Mouse (Mus musculus) thymus, postnatal 14 days (tissue): ENCODE measurements at regions not wholly inside any gene's neighbourhood (a gene's known extent, or its start where the extent isn't known, plus 50 kb on each side); places are given as distances from the start of the nearest gene placed in this dataset.

Experiments
- DNase-seq: peaks from one replicate; pipeline ENCODE4 v3.0.0; 2021

DNA sequence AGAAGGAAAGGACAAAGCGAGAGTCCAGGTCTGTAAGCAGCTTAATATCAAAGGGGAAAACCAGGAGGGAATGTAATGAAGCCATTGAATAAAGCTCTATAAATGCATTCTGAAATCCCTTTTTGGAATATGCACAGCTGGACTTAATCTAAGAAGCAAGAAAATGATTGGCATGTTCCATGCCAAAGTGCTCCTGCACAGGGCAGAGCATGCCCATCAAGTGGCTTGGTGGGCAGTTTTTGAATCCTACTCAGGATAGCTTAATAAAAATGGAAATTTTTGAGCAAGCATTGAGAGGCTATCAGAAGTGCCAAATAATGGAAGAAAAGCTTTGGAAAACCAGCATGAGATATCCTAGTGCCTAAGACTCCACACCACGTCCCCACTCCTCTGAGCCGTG, 466.1 kb downstream of the Epm2a start:
- no peak for DNase-seq

DNA sequence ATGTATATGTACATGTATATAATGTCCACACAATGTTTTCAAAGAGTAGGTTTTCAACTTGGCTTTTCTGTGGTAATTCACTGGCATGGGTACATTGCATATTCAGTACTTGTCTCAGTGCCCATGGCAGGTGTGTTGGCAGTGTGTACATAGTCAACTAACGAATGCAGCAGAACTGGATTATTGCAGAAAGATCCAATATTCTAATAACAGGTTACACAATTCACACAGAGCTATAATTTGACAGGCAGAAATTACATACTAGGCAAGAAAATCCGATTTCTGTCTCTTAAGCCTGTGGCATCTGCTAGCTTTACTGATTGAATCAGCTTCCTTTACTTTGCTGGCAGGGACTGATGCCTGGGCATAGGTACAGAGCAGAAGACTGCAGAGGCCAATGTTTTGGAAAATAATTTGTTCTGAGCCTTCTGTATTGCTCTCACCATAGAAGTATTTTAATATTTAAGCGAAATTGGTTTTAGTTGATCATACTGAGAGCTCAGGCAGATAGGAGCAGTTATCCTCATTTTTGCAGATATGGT, 479.3 kb downstream of the Epm2a start:
- DNase-seq = no peak

DNA sequence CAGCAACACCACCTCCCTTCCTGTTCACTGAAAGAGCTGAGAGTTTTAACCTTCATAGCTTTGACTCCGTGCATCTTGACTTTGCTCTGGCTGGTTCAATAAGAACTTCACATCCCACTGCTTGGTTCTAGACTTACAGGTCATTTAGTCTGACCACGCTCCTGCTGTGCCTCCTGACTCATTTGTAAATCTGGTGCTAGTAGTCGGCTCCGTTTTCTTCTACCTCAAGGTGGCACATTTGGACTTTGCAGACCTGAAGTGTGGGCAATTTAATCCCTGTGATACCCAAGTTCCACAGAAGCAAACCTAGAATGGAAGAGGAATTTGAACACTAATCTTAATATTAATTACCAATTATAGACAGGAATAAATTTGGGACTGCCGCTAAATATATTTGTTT, 497.9 kb downstream of the Epm2a start:
- DNase-seq = no peak

DNA sequence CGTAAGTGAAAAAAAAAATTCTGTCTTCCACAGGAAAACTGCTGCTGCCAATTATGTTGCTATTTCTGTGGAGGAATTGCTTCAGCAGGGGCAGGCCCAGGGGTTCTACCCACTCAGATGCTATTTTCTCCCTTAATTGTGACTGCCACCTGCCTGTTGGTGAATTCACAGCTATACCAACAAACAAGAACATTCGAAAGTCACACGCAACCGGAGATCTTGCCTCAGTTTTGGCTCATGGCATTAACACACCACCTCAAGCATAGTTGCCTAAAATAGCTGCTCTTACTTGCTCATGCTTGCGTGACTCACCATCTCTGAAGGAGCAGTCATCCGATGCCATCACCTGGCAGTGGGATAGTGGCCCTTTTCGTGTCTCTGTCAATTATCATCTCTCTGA, 498.3 kb downstream of the Epm2a start:
- no peak for DNase-seq

DNA sequence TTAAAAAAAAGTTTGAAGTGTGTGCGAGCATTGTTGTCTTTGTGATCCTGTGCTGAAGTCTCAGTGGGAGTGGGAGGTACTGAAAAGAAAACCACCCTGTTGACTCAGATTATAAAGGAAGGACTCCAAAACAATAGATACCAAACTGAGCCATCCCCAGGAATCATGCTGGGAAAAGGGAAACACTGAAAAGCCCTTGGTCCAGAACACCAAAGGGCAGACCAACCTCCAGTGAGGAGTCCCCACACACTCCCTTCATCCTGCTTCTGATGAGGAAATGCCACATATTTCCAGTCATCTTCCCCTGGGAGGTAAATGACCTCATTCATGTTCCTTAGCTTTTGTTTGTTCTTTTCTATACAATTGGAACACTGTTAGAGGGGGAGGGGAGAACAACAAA, 502.9 kb downstream of the Epm2a start:
- DNase-seq = no peak

DNA sequence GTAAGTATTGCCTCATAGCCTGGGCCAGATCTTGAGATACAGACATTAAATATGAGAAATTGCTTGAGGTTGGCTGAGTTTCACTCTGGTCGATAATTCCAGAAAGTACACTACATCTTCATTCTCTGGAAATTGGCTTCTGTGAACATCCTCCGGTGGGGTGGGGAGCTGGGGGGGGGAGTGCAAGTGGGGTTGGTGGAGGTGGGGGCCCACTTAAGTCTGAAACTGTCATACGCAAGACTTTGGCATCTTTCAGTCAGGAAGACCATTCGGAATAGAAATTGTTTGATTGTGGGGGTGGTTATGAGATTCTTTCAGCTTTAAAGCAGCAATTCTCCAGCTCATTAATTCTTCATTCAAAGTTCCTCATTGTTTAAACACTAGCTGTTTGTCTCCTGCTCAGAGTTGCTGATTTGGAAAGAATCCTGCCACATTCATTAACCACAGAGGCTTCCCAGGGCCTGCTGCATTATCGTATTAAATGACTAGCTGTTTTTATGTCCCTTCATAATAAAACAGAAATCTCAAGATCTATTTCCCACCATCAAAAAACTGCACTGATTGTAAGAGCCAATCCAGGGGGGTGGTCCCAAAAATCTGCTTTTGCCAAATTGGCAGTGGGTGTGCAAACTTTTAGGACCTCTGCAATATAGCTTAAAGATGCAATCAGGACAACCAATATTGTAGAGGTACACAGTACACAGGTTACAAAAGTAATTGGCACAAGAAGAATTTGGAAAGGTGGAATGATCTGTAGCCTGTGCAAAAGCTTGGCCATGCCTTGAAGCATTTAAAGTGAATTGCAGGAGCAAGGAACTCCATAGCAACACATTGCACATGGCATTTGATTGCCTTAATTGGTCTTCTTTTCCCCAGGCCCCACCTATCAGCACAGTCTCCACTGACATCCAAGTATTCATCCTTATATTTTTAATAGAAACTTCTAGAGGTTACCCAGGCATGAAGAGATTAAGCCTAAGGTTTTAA, 532.2 kb downstream of the Epm2a start:
- no peak for DNase-seq

DNA sequence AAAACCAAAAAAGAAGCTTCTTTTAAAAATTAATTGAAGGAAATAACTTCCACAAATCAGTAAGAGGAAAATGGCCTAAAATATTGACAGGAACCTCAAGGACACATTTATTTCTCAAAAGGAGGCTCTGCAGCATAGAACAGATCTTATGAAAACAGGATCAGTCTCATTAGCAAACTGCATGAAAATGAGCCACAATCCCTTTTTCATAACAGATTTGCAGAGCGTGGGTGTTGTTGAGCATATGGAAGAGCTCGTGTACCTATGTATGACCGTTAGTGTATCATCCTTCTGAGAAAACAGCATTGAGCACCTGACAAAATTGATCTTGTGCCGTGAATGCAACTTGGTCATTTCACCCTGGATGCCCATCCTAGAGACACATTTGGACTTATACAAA, 543.0 kb downstream of the Epm2a start:
- no peak for DNase-seq

DNA sequence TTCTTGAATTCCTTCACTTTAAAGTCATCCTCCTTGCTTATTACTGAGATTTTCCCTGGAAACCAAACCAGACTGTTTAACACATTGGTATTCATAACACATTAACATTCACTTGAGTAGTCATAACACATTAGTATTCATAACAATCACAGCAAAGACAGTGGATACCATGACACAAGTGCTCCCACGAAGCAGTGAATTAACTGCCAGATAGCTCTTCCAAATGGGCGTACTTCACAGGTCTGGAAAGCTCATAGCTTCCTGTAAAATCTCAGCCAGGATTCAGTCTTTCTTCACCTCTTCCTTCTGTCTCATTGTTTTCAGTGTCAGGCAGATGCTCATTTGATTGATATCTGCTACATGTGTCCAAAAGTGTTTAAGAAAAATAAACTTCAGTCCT, 545.7 kb downstream of the Epm2a start:
- no peak for DNase-seq

DNA sequence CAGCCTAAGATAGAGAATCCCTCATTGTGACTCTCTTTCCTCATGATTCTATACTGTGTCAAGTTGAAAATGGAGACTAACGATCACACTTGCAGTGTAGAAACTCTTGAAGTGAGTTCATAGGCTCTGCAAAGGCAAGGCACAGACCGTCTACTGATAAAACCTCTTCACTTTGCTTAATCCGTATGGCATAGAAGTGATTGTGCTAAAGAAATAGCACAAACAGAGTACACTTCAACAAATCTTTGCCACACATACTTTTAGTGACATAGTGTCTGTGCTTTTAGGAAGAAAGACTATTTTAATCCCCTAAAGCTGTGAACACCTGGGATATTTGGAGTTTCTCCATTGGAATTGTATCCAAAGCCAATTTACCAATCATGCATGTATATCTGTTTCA, 578.9 kb downstream of the Epm2a start:
- DNase-seq = no peak

DNA sequence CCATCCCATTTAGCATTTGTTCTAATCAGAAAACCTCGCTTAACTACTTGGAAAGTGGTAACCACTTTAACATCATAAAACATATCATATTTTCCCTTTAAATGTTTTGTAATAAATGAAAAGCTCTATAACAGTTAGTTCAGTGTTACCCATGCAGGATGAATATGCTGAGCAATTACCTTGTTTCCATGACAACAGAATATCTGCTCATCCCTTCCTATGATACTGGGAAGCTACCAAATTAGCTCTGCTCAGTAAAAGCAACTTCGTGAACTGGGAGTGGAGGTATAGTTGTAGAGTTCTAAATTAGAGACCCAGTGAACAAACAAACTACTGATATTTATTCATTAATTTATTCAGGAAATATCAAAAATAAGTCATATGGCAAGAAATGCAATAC, 595.0 kb downstream of the Epm2a start:
- no peak for DNase-seq

DNA sequence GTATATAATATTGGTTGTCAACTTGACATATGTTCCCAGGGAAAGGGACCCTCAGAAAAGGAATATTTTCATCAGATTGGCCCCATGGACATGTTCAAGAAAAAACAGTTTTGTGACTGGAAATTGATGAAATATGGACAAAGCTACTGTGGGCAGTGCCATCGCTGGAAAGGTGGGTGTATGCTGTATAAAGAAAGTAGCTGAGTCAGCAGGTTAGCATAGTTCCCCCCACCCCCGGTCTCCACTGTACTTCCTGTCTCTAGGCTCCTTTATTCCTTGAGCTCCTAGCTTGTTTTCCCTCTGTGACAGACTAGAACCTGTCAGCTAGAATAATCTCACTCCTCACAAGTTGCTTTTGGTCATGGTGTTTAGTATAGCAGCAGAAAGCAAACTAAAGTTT, 599.6 kb downstream of the Epm2a start:
- DNase-seq = no peak

DNA sequence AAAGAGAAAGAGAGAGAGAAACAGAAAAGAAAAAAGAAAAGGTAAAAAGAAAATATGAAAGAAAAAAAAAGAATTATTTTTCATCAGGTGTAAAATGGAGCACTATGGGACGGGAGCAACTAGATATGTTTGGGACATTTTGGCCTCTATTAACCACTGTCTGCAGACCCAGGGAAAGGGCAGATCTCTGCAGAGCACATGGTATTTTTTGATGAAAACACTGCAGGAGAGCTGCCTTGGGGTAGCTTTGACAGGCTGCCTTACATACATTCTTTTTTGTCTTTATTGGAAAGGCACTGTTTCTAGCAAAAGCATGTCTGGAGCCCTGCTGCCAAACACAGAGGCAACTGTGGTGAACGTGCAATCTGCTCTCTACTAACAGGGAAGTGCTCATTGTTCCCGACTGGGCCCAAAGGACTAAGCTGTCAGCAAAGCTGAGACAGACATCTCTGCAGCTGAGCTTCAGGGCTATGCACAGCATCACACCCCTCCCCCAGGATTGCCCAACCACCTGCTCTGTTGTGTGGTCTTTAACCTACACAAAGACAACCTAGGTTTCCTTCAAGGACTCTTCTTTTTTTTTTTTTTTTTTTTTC, 617.2 kb downstream of the Epm2a start:
- no peak for DNase-seq

DNA sequence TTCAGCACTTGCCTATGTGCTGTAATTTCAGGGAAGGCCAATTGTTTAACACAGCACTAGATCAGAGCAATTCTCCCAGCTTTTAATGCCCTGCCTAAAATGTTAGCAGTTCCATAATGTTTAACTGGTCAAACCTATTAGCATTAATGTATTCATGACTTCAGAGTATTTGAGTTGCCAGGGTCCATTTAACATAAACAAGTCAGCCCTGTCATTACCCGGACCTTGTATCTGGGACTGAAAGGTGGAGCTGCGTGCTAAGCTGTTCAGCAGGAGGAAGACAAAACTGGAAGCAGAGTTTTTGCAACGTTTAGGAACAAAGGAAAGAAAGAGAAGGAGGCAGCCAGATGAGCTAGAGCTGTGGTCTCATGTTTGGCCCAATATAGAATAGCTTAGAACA, 661.8 kb downstream of the Epm2a start:
- no peak for DNase-seq

DNA sequence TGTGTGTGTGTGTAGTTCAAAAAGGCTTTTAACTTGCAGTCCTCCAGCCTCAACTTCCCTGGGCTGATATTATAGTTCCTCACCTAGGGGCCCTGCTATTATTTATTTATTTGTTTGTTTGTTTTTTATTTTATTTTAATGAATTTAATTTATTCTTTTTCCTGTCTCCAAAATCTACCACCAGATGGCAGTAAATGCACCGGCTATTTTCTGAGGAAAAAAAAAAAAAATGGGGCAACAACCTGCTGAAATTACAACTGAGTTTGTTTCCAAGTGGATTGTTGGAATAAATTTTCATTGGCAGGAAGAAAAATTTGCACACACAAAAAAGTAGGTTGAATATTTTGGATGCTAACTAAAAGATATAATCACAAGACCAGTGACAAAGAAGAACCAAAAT, 662.7 kb downstream of the Epm2a start:
- no peak for DNase-seq

DNA sequence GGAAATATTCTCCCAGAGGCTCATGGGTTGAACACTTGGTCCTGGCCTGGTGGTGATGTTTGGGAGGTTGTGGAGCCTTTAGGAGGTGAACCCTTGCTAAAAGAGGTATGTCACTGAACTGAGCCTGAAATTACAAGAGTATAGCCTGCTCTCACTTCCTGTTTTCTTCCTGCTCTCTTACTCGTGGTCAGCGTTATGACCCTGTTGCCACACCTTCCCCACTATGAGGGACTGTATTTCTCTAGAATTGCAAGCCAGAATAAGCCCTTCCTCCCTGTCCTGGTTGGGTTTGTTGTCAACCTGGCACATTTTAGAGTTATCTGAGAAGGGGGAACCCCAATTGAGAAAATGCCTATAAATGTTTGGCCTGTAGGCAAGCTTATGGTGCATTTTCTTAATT, 674.1 kb downstream of the Epm2a start:
- DNase-seq = no peak

DNA sequence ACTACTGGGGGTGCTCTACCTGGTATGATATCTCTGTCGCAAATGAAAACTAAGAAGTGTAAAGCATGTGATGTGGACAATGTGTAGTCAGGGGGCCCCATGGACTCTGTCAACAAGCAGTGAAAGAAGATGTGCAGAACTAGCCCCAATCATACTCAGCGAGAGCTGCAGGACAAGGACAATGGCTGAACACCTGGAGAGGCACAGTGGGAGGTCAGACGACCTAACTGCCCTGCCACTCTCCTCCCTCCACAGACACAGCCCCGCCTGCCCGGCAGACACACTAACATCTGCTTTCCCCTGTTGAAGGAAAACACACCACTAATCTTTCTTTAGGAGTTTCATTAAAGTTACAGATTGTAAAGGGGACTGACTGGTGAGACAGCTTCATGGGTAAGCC, 675.1 kb downstream of the Epm2a start:
- no peak for DNase-seq

DNA sequence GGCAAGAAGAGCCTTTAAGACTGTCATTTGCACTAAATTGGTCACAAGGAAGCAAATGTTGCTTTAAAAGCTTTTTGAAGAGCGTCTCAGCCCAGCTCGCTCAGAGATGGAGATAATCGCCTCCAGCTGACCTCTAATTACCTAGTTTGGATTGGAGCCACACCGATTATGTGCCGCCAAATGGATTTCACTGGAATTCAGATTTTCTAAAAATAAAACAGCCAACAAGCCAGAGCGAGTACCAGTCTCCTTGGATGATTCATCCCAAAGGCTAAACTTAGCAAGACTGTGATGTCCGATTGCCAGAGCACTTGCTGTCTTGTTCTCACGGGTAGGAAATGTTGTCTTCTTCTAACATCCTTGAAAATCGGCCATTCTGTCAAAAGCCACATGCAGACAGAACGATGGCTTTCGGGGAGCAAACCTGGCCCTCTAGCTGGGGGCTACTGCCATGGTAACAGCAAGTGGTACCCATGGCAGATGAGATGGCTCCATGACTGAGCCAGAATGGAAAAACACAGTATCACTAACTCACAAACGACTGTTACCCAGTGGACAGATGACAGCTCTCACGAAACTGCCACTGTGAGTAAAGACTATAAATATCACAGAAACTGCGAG, 676.1 kb downstream of the Epm2a start:
- DNase-seq = no peak

DNA sequence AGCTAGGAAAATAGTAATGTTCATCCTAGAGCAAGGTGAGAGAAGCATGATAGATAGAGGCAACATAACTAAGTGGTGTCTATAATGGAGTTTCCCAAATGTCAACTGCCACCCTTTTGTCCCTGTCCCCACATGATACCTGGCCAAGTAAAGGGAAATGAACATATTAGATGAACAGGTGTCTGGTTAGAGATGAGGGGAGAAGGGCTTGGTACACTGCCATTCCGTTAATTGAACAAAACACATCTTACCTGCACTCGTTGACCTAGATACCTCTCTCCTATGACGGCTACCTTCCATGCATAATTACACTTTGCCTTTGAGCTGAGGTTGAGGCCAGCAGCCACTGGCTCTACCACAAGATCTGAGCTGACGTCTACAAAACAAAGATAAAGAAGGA, 677.4 kb downstream of the Epm2a start:
- no peak for DNase-seq

DNA sequence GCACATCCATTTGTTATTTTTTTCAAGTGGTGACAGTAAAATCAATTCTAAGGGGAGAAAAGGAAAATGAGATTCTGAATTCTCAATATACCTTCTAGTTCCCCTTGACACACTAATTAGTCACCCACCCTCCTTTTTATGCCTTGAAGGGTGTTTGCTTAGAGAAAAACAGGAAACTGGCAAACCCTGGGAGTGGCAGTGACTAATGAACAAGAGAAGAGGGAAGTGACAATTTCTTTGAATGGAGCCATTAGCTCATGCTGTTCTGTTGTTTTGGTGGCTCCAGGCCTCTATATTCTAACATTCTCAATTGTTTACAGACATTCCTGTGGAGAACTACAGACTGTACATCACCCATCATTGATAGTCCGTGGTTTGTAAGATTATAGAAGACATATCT, 692.0 kb downstream of the Epm2a start:
- DNase-seq = no peak

DNA sequence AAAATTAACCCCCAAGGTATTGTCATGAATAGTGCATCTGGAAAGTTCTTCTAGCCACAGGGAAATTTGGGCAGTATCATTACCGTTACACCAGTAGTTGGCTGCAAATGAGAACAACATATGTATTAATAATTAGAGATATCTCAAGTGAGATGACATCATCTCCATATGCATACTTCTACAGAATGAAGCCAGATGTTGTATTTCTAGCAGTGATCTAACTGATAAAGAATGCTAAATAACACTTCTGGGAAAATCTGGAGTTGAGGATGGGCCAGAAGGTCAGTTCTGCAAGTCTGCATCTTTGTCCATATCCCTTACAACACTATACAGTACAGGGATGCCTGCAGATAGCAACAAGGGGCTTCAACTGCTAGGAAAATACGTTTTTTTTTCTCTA, 702.7 kb downstream of the Epm2a start:
- no peak for DNase-seq

DNA sequence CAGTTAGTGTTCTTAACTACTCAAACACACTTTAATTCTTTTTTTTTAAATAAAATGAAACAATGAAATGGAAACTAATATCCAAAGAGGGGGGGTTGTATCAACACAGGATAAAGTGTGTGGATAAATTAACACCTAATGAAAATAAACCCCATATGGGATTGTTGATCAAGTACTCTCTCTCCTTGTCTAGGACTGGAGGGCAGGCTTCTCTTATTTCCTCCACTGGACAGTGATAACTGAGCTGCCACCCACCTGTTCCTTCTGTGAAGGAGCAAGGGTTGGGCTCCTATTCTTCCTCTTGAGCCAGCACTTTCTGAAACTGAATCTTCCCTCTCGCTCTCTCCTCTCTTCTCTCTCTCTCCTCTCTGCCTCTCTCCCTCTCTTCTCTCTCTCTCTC, 716.5 kb downstream of the Epm2a start:
- no peak for DNase-seq

DNA sequence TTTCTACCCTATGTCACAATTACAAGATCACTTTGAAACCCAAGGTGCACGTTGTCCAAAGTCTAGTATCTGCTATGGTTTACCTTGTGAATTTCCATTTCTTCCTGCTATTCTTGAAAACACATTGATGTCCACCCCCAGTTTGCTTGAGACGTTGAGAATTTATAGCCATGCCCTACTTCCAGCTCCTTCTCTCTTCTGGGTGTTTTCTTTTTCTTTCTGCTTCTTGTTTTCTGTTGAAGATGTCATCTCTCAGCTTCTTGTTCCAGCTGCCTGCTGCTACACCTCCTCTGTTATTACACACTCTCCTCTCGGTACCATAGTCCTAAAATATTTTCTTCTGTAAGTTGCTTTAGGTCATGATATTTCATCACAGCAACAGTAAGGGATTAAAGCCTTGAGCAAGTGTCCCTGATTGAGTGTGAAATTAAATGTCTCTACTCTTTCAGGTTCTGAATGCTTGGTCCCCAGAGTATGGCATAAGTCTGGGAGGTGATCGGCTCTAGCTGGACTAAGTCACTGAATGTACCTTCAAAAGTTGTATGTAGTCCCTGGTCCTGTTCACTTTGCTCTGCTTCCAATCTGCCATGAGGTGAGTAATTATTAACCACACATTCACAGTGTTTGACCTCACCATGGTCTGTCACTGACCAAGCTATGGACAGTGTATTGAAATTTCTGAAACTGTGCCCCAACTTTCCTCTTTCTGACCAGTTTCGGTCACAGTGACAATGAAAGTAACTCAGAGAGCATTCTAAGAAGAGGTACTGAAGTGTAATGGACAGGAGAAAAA, 718.1 kb downstream of the Epm2a start:
- no peak for DNase-seq

DNA sequence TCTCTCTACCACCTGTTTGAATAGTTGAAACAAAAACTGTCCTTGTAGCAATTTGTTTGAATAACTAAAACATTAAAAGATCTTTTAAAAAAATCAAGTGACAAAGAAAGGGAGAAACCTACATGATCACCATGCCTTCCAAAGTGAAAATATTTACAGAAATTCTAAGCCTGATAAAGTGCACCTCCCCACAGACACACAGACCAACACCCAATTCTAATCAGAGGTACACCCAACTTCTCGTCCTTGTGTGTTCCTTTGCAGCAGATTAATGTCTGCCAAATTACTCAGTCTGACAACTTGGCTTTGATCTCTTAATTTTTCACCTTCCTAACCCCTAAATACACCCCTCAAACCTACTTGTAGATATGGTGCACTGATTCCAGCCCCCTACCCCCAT, 719.1 kb downstream of the Epm2a start:
- no peak for DNase-seq
